Mouse (Mus musculus) cerebellum, postnatal 10 days (tissue): Measurements from ENCODE around the gene Scgb2a2.
"Not testable (repeated sequence)": the region's sequence is repeated elsewhere in the genome, so short reads cannot be mapped to it uniquely, and the experiment has no call there.

ENCODE experiments used
- DNase-seq, 2 experiments: peaks; one replicate each; pipeline ENCODE4 v3.0.0; 2021; ENCODE audit warnings: mixed read lengths in 2 of 2

The Scgb2a2 gene

DNA sequence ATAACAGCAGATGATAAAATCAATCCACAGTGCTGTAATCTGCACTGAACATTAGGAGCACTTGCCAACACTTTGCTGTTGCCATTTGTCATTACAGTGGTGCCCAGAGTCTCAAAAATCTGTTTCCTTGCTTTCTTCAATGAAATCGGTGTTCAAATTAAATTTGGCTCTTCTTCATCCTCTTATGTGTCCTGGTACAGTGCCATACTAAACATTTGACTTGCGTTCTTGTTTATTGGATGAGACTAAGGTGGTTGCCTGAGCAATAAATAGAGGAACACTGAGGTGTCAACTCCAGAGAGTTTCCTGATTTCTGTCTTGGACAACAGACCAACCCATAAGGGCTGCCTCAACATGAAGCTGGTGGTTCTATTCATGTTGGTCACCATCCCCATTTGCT lies at the start of gene Scgb2a2:
Scgb2a2 (plus strand) TSS at position 301 of the 400 bp plus-strand sequence.
- DNase-seq, result no peak

DNA sequence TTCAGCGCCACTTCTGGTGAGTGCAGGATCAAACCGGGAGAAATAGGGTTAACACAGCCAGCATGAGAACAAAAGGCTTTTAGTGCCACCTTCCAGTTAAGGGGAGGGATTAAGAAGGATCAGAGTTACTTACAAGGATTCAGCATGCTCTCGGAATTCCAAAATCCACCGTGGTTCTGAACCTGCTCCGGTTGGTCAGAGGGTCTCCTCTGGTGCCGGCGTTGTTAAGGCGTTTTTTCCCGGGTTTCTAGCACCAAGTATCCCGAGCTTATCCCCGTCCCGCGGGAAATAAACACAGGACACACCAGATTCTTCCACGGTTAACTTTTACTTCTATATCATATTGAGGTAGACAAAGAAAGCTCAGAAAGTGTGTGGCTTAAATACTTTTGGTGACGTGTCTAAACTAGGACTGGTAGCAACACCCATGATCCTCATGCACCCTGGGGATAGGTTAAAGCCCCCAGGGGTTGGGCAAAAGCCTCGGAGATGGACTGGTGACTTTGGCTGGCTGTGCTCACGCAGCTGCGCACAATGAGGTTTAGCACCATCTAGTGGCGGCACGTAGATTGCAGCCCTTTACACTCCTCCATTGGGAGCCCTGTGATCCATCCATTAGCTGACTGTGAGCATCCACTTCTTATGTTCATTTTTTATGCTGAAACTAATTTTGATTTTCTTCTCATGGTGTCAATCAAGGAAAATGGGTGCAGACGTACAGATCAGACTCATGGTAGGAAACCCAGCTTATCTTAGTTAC lies 10.6 kb upstream of the Scgb2a2 start:
- DNase-seq, result peak; percentile 71 to 73

DNA sequence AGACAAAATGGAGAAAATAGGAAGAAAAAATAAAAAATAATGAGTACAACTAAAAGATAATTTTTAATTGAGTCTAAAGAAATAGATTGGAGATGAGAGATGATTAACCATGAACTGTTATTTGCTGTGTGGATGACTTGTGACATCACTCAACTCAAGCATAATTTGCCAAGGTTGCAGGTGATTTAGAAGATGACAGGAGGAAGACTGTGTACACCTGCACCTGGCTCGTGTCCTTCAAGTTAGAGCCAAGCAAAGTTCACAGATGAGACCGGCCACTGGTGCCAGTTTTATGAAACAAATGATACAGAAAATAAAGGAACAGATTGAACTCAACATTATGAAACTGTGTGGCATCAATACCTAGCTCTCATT lies 10.0 kb upstream of the Scgb2a2 start:
- no peak for DNase-seq

DNA sequence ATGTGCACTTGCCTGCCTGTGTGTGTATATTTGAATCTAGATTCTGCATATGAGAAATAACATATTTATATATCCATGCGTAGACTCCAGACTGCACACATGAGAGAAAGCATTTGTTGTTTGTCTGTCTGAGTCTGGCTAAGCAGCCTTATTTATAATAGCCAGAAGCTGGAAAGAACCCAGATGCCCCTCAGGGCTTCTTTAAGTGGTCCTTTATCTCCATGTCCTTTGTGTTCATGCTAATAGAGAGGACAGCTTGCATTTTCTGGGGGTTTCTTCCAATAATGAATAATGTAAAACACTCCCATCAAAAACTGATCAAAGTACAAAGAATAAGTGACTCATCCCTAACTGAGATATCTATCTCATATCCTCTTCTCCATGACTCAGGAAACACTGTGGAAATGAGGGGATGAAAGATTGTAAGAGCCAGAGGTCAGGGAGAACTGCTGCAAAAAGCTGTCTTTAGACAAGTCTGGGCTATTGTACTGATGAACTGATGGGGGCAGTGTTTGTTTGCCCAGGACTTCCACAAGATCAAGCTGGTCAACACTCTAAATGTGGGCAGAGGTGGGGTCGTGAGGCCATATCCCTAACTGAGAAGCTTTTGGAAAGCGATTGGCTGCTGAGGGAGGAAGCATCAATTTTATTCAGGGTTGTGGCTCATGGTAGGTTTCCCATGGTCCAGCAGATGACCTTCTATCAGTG lies 2.2 kb downstream of the Scgb2a2 start:
- not testable (repeated sequence) for DNase-seq

DNA sequence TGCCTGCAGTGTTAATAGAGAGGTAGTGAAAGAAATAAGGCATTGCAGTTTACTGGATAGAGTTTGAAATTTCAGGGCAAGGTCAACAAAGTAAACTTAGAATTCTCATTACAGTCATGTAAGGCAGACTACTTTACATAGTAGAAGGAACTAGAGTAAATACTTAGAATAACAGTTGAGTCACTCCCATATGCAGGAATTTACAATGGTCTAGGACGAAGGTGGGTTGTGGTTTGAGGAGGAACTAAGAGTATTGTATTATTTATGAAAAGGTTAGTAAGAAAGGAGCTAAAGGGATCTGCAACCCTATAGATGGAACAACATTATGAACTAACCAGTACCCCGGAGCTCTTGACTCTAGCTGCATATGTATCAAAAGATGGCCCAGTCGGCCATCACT lies 13.5 kb downstream of the Scgb2a2 start:
- not testable (repeated sequence) for DNase-seq

DNA sequence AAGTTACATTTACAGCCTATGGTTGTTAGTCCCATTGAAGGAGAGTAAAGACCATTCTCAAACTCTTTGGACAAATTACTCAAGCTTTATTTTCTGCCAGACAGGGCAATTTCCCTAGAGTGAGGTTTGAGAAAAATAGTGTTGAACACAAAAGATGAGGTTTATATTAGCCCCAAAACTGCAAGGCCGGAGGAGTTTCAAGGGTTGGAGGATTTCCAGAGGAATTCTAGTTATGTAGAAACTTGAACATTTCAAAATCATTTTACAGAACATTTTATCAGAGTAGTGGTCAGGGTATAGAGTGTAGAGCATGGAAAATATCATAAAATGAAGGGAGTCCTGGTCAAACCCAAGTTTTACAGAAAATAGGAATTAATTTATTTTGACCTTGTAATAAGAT lies 17.5 kb downstream of the Scgb2a2 start:
- DNase-seq, result no peak

DNA sequence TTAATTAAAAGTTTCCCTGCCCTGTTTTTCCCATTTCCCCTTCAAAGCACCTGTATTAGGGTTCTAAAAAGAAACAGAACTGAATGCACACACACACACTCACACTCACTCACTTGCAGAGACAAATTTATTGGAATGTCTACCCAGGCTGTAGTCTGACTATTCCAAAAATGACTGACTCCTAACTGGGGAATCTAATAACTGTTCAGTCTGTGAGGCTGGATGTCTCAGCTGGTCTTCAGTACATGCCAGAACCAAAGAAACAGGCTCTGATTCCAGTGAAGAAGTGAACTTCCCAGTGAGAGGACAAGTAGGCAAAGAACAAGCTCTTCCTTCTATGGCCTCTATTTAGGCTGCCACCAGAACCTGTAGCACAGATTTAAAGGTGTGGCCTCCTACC lies 18.1 kb downstream of the Scgb2a2 start:
- DNase-seq, result no peak

DNA sequence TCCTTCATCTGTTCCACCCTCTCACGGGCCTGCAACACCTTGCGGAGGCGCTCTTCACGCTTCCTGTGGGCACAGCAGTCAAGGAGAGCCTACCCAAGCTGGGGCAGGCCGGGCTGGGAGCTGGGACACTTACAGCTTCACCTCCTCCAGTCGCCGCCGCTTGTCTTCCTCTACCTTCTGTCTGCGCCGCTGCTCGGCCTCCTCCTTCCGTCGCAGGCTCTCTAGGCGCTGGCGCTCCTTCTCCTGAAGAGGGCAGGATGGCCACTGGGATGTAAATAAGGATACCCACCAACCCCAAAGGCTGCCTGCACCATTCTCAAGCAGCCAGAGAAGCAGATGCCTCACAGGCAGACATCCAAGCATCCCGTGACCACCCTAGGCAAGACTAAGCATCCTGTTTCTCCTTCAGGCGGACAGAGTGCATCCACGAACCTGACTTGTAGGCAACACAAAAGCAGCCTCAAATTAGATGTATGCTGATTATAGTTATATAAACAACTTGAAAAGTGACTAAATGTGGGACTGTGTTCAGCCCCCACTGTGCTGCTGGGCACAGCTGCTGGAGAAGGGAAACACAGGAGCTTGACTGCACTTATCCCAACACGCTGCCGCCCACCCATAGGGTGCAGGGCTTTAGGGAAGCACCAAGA lies 30.9 kb downstream of the Scgb2a2 start:
- DNase-seq, result no peak

DNA sequence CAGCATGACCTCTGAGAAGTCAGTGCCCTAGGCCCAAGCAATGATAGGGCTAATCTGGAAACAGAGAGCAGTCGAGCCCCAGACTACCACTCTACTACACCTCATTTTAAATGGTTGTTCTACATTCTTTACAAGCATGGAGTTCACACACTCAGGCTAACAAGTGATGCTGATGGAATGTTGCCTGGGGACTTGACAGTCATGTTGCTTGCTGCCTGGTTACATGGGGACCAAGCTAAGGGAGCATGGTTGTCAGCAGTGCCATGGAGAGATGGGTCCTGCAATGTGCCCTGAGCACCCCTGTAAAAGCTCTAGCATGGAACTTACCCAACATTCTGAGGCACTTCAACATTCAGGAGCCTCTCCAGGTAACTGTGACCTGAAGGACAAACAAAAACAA lies 39.0 kb downstream of the Scgb2a2 start:
- DNase-seq, result no peak

DNA sequence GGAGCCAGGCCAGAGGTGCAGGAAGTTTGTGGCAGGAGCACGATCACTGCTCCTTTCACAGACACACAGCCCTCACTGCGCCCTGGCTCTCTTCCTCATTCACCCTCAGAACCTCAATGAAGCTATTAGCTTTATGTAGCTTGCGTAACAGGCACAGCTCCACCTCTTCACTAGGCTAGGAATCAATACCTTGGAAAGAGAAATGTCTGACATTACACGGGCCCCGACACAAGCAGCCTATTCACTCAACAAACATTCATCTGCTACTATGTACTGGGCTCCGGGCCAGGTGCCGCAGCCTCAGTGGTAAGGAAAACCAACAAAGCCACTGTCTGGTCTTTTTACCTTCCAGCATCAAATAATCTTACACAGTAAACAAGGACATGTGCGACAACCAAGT lies 39.4 kb downstream of the Scgb2a2 start:
- no peak for DNase-seq

DNA sequence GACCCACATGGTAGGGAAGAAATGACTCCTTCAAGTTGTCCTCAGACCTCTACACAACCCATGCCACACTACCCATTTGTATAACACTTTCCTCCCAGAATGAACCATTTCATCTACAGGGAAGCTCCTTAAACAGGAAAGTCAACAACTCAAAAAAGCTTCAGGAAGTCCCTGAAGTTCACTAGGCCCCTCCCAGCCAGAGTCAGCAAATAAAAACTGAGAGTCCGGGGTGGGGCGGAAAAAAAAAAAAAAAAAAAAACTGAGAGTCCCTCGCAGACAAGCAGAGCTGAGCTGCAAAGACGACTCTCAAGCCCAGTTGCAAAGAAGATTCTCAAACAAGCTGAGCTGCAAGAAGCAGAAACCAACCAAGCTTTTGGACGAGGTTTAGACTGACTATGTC lies 48.7 kb downstream of the Scgb2a2 start:
- no peak for DNase-seq

DNA sequence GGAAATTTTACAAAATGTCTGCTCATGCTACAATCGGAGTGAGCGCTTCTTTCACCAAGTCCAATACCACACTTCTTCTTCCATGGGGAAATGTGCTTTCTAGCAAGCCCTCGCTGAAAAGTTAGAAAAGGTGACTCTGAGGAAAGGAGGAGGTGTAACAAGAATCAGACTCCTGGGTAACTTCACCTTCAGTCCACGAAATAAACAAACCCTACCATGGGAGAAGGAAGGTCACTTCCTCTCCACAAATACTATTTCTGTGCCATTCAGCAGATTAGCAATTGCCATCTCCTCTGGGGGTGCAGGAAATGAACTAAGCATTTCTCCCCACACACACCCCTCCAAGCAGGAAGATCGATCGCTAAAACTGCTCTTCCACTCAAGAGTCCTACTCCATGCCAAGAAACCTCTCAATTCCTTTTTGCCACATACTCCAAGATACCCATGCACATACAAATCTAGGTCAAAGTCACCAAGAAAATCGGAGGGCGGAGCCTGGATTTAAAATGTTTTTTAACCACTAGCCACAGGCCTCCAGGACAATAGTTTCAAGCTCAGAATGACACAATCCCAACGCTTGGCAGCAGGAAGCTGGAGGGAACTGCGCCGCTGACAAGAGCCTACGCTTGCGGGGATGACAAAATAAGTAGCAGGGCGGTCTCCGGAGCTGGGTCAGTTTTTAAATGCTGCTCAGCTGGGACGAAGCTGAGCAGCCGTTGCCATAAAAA lies 51.1 kb downstream of the Scgb2a2 start:
- DNase-seq, result peak in 1 of 2 experiments; percentile 32

DNA sequence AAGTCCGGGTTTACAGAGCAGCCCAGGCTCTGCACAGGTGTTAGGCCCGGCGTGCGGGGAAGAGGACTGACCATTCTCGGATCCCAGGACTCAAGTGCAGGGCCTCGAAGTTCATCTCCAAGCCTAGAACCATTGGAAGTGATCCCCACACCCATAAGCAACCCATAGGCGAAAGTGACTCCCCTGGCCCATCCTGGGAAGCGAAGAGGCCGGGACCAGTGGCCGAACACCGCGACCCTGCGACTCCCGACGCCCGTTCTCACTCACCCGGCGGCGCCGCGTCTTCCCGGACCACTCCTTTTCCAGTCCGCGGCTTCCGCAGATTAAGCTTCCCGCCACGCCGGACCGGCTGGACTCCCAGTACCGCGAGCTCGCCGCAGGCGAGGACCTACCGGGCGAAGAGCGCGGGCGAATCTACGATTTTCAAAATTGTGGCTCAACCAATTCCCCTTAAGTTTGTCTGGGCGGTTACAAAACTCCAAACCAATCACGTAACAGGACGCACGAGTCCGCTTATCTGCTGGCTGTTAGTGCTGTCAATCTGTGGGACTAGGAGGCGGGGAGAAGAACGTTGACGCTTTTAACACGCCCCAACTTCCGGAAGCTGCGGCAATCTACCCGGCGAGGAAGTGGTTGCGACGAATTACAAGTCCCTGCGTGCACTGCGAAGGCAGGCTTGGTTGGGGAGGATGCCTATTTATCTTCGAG lies 51.9 kb downstream of the Scgb2a2 start, which contains the start of gene Incenp:
Incenp (minus strand) TSS at position 480 of the 708 bp plus-strand sequence.
- DNase-seq, result peak; percentile 92 to 93

DNA sequence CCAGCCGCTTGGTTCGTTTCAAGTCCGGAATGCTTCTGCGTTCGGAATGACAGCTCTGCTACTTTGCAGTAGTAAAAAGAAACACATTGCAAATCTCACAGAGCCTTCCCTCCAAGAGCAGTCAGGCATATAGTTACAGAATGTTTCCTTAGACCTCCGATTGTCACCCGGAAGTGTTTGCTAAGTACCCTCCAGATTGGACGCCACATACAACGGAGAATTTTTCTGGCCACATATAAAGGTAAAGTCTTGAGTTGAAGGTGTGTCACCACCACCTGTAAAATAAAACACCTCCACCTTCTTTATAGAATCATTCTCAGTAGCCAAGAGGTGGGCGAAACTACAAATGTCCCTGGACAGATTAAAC lies 52.4 kb downstream of the Scgb2a2 start:
- DNase-seq, result no peak

DNA sequence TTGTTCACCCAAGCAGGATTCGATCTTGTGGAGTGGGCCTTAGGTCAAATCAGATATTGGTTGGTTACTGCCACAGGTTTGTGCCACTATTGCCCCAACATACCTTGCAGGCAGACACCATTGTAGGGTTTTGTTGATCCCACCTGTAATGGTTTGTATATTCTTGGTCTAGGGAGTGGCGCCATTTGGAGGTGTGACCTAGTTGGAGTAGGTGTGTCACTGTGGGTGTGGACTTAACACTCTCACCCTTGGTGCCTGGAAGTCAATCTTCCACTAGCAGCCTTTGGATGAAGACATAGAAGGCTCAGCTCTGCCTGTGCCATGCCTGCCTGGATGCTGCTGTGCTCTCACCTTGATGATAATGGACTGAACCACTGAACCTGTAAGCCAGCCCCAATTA lies 53.3 kb downstream of the Scgb2a2 start:
- DNase-seq, result not testable (repeated sequence)
